Mouse (Mus musculus) testis, postnatal 10 days (tissue): ENCODE measurements around the gene Asgr1.
"Not testable (repeated sequence)": the region's sequence is repeated elsewhere in the genome, so short reads cannot be mapped to it uniquely, and the experiment has no call there.

ENCODE experiments used
- DNase-seq: peaks from one replicate; pipeline ENCODE4 v3.0.0; 2021; ENCODE audit warnings: low spot score

Asgr1 gene

GRCm38 (mm10) chr11:70068245-70068644 lies 14.4 kb downstream of the Asgr1 start:
- no peak for DNase-seq

GRCm38 (mm10) chr11:70070057-70070456 lies 16.2 kb downstream of the Asgr1 start:
- DNase-seq = no peak

- not testable (repeated sequence) for DNase-seq
Observed at GRCm38 (mm10) chr11:70070603-70071002, 16.7 kb downstream of the Asgr1 start.

GRCm38 (mm10) chr11:70074379-70075071 lies 20.6 kb downstream of the Asgr1 start:
- peak; percentile 94 for DNase-seq

GRCm38 (mm10) chr11:70075581-70075980 lies 21.7 kb downstream of the Asgr1 start:
- DNase-seq = no peak

- no peak for DNase-seq
Observed at GRCm38 (mm10) chr11:70077441-70077840, 23.6 kb downstream of the Asgr1 start.

- DNase-seq = no peak
Observed at GRCm38 (mm10) chr11:70079175-70079574, 25.3 kb downstream of the Asgr1 start.

GRCm38 (mm10) chr11:70079928-70080327 lies 26.0 kb downstream of the Asgr1 start:
- no peak for DNase-seq

GRCm38 (mm10) chr11:70080803-70081590 lies 27.1 kb downstream of the Asgr1 start:
- DNase-seq = no peak

GRCm38 (mm10) chr11:70084563-70084962 lies 30.7 kb downstream of the Asgr1 start:
- DNase-seq = no peak

GRCm38 (mm10) chr11:70091986-70092783 lies 38.3 kb downstream of the Asgr1 start, which contains the start of gene Asgr2:
Asgr2 (plus strand) TSS chr11:70092644.
- no peak for DNase-seq

- no peak for DNase-seq
Observed at GRCm38 (mm10) chr11:70097396-70097795, 43.5 kb downstream of the Asgr1 start.

- DNase-seq = no peak
Observed at GRCm38 (mm10) chr11:70099102-70099501, 45.2 kb downstream of the Asgr1 start.

GRCm38 (mm10) chr11:70099809-70100208 lies 45.9 kb downstream of the Asgr1 start:
- DNase-seq = no peak

GRCm38 (mm10) chr11:70103701-70104315 lies 49.9 kb downstream of the Asgr1 start:
- peak; percentile 36 for DNase-seq

GRCm38 (mm10) chr11:70107085-70107484 lies 53.2 kb downstream of the Asgr1 start:
- no peak for DNase-seq
